Mouse (Mus musculus) small intestine, adult 2 months (tissue): ENCODE results near the gene Rabggta. TPM values are rescaled to one million over a fixed set of nuclear protein-coding genes. Genes with fewer than 3 reads are reported as not detected.

Experiments used
- H3K27ac ChIP-seq: fragments of 200-500 bp; 2 replicates; pipeline ENCODE4 v1.5.1; 2012; ENCODE audit warnings: low read depth, low read length, control low read depth, inconsistent platforms; ENCODE audit not compliant: insufficient read depth
- H3K27me3 ChIP-seq: fragments of 200-500 bp; 2 replicates; pipeline ENCODE4 v1.6.1; 2012; ENCODE audit warnings: mild to moderate bottlenecking, moderate library complexity, low read length, inconsistent platforms; ENCODE audit not compliant: control insufficient read depth, insufficient read depth
- H3K36me3 ChIP-seq: fragments of 200-500 bp; 2 replicates; pipeline ENCODE4 v1.6.1; 2012; ENCODE audit warnings: mild to moderate bottlenecking, low read length, control low read depth, inconsistent platforms; ENCODE audit not compliant: control insufficient read depth, insufficient read depth
- H3K4me1 ChIP-seq: fragments of 200-500 bp; 2 replicates; pipeline ENCODE4 v1.6.1; 2012; ENCODE audit warnings: low read length, inconsistent platforms, mixed read lengths; ENCODE audit not compliant: control insufficient read depth, insufficient read depth, insufficient read length
- H3K4me3 ChIP-seq: fragments of 200-500 bp; 2 replicates; pipeline ENCODE4 v1.5.1; 2012; ENCODE audit warnings: low read depth, mild to moderate bottlenecking, control low read depth, inconsistent platforms, low read length, moderate library complexity
- CTCF ChIP-seq: fragments of 200-500 bp; IDR thresholded peaks from 2 replicates; pipeline ENCODE4 v1.5.1; 2012; ENCODE audit warnings: low read depth, mild to moderate bottlenecking, control low read depth, inconsistent platforms, low read length, moderate library complexity, mixed read lengths; ENCODE audit not compliant: insufficient replicate concordance, insufficient read length; ENCODE audit errors: extremely low read depth
- POLR2A ChIP-seq: fragments of 200-500 bp; IDR thresholded peaks from 2 replicates; pipeline ENCODE4 v1.6.1; 2012; ENCODE audit warnings: low read depth, mild to moderate bottlenecking, control low read depth, inconsistent platforms, low read length, moderate library complexity
- WGBS: fragments of 180-500 bp; shearing (Covaris S2); methylation state at CpG from one replicate; pipeline ENCODE4 v1.1.7; 2018; 5-methylcytosine and 5-hydroxymethylcytosine counted together
- polyA plus RNA-seq: library from polyadenylated mRNA; depleted of rRNA; stranded (reverse); fragments of >200 nt; gene quantifications from 2 replicates; pipeline ENCODE4 v1.2.3, GENCODE M21; 2012; rRNA removed

Gene Rabggta
- 28.1 and 43.5 TPM in 2 replicates for polyA plus RNA-seq

GRCm38 (mm10) chr14:55721700-55722437 lies at the start of gene Rabggta:
TSS of gene Rabggta (minus strand) at chr14:55722263.
- H3K4me1 ChIP-seq = peaks cover 9% of the 10 kb centered on the region; the same call in 1 of the 2 replicates
- peak within 1 kb of the TSS; percentile 95 for H3K4me3 ChIP-seq
- H3K36me3 ChIP-seq = peaks cover 21% of the 10 kb centered on the region
- TF ChIP-seq POLR2A = peak; percentile 61
- peak; percentile 88 for TF ChIP-seq CTCF
- under 1% methylated on average over 50 of the region's 50 CpGs for WGBS
- H3K27me3 ChIP-seq = no peaks in the 10 kb centered on the region
- H3K27ac ChIP-seq = peak within 1 kb of the TSS; percentile 64

GRCm38 (mm10) chr14:55769087-55769703 lies 47.1 kb upstream of the Rabggta start:
- Histone ChIP-seq H3K27ac (no peak overlapping the region), H3K4me1 (peaks cover 20% of the 10 kb centered on the region), H3K36me3 (no peaks in the 10 kb centered on the region), H3K27me3 (no peaks in the 10 kb centered on the region), H3K4me3 (no peak overlapping the region)
- 78% methylated on average over 16 of the region's 16 CpGs for WGBS
- TF ChIP-seq CTCF = no peak
- no peak for TF ChIP-seq POLR2A

- H3K27ac ChIP-seq = no peak overlapping the region
- H3K27me3 ChIP-seq = no peaks in the 10 kb centered on the region
- H3K36me3 ChIP-seq = no peaks in the 10 kb centered on the region
- TF ChIP-seq CTCF = no peak
- no peak for TF ChIP-seq POLR2A
- H3K4me1 ChIP-seq = peaks cover 20% of the 10 kb centered on the region
- 85% methylated on average over 6 of the region's 6 CpGs for WGBS
- no peak overlapping the region for H3K4me3 ChIP-seq
Observed at GRCm38 (mm10) chr14:55768555-55768954, 46.5 kb upstream of the Rabggta start.

GRCm38 (mm10) chr14:55767519-55768414 lies 45.7 kb upstream of the Rabggta start:
- 0 out of 2 replicates have a peak, but pooled peaks have one; percentile 27 for TF ChIP-seq POLR2A
- TF ChIP-seq CTCF = 0 out of 2 replicates have a peak, but pooled peaks have one; percentile 47
- peaks cover 20% of the 10 kb centered on the region for H3K4me1 ChIP-seq
- WGBS = 6% methylated on average over 52 of the region's 52 CpGs
- H3K4me3 ChIP-seq = peak overlapping the region; percentile 57
- 0 out of 2 replicates have a peak, but pooled peaks cover 1% of the 10 kb centered on the region for H3K27me3 ChIP-seq
- no peaks in the 10 kb centered on the region for H3K36me3 ChIP-seq
- no peak overlapping the region for H3K27ac ChIP-seq

- WGBS = 60% methylated on average over 4 of the region's 4 CpGs
- no peak within 1 kb of the TSS for H3K4me3 ChIP-seq
- TF ChIP-seq POLR2A = no peak
- no peak for TF ChIP-seq CTCF
Observed at GRCm38 (mm10) chr14:55765696-55766095, 43.6 kb upstream of the Rabggta start, which contains the start of gene Ltb4r1. TSS of gene Ltb4r1 (plus strand) at chr14:55765962.

GRCm38 (mm10) chr14:55763166-55763565 lies 41.1 kb upstream of the Rabggta start:
- TF ChIP-seq CTCF (no peak), POLR2A (no peak)
- 66% methylated on average over 7 of the region's 7 CpGs for WGBS
- H3K4me1 ChIP-seq = peaks cover 16% of the 10 kb centered on the region
- H3K27me3 ChIP-seq = 0 out of 2 replicates have a peak, but pooled peaks cover 13% of the 10 kb centered on the region
- no peak overlapping the region for H3K27ac ChIP-seq
- H3K4me3 ChIP-seq = no peak overlapping the region
- H3K36me3 ChIP-seq = no peaks in the 10 kb centered on the region

More at GRCm38 (mm10) chr14:55765696-55766095, 43.6 kb upstream of the Rabggta start, which contains the start of gene Ltb4r1:
- H3K4me1 ChIP-seq = peaks cover 18% of the 10 kb centered on the region
- 0 out of 2 replicates have a peak, but pooled peaks cover 13% of the 10 kb centered on the region for H3K27me3 ChIP-seq
- peak within 1 kb of the TSS; percentile 61; the same call in 1 of the 2 replicates for H3K27ac ChIP-seq
- H3K36me3 ChIP-seq = no peaks in the 10 kb centered on the region
